Mouse (Mus musculus) kidney, adult 18-20 months (tissue): ENCODE data around the gene P4ha1.
"Not testable (repeated sequence)": the region's sequence is repeated elsewhere in the genome, so short reads cannot be mapped to it uniquely, and the experiment has no call there.

Source experiments
- DNase-seq: peaks from one replicate; pipeline ENCODE4 v3.0.0; 2021

The P4ha1 gene

DNA sequence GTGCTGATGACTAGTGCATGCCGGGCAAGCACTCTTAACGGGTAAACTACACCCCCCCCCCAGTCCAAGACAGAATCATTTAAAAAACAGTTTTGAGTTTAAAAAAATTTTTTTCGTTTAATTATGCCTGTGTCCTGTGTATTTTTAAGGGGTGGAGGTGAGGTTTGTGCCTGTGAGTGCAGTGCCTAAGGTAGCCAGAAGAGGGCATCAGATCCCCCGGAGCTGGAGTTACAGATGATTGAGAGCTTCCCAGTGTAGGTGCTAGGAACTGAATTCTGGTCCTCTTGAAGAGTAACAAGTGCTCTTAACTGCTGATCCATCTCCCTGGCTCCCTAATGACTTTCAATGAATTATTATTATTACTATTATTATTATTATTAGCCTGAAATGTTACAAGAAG lies 55.6 kb downstream of the P4ha1 start:
- no peak for DNase-seq

DNA sequence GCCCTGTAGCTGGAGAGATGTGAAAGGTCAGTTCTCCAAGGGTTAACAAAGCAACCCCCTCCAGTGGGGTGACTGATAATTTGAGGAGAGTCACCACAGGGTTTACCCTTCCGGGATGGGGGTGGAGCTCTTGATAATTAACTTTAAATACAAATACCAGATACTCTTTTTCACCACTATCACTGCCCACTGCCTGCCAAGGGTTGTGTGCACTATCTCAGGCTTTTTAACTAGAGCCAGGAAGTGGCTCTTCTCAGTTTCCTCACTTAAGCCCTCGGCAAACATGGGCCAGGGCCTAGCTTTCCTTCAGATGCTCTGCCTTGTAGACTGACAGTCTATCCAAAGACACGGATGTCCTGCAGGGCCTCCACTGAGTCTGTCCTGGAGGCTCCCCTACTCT lies 56.8 kb downstream of the P4ha1 start:
- no peak for DNase-seq

DNA sequence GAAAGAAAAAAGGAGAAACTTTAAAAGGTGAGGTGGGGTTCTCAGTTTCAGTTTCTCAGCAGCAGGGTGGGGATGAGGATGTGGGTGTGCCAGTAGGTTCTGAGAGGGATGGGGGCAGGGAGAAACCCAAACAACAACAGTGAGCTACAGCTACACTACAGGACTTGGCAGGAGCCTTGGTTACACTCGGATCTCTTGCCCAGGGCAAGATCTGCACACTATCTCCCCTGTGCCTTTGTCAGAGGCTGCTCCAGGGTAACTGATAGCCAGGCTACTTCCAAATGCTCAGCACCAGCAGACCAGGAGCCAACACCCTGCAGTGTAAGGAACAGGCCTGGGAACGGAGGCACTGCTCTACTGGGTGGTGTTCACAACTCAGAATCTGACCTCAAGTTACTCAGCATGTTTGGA lies 57.3 kb downstream of the P4ha1 start:
- no peak for DNase-seq

DNA sequence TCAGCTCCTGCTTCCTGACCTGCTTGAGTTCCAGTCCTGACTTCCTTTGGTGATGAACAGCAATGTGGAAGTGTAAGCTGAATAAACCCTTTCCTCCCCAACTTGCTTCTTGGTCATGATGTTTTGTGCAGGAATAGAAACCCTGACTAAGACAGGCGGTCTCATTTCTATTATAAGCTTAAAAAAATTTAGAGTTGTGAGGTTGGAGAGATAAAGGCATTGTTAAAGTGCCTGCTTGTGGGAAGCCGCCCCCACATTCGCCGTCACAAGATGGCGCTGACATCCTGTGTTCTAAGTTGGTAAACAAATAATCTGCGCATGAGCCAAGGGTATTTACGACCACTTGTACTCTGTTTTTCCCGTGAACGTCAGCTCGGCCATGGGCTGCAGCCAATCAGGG lies 58.5 kb downstream of the P4ha1 start:
- DNase-seq = not testable (repeated sequence)

DNA sequence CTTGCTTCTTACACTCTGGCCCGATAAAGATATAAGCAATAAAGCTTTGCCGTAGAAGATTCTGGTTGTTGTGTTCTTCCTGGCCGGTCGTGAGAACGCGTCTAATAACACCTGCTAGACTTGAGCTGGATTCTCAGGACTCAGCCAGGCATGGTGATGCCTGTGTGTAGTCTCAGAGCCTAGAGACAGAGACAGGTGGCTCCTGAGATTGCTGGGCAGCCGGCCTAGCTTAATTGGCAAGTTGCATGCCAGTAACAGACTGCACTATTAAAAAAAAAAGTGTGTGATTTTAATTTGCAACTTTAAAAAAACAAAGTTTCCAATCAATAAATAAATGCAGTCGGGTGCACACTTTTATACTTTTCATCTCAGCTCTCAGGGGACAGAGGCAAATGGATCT lies 63.9 kb downstream of the P4ha1 start:
- no peak for DNase-seq

DNA sequence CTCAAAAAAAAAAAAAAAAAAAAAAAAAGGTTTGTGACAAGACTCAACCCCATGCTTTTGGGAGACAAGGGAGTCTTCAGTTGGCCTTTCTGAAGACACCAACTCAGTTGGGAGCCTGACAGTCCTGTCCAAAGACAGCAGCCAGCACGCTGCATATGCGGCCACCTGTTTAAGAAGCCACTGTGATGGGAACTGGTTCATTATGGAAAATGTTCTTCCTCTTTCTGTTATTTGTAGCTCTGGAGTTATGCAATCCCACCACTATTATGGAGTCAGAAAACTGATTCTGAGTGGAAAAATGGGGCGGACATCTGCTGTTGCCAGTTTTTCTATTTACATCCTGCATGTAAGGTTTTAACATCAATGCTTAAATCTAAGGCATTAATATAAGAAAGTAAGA lies 66.6 kb downstream of the P4ha1 start:
- no peak for DNase-seq

DNA sequence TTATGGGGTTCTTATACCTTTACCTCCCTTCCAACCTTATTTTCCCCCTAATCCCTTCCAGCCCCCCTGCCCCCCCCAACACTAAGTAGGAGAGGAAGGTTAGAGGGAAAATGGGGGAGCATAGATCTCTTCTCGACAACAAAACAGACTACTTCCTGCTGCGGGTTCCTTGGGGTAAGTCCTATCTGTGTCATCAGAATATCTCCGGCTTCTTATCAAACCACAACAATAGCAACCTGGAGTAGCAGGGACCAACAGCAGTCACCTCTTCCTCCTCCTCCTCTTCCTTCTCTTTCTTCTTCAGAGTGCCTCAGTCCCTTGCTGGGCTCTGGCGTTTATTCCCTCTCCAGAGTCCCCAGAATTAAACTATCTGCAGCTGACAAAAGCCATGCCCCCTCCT lies 68.8 kb downstream of the P4ha1 start:
- DNase-seq = no peak

DNA sequence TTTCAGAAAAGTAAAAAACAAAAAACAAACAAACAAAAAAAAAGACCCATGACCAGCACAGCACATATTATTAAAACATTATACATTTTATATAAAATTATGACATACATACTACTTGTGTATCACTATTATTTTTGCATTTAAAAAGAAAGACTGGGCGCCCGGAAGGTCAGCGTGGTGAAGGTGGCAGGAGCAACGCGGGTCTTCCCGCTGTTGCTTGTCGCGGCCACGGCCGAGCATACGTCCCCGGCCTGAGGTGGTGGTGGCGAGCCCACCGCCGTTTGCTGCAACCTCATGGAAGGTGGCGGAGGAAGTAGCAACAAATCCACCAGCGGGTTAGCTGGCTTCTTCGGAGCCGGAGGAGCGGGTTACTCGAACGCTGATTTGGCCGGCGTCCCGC lies 72.4 kb downstream of the P4ha1 start, which contains the start of gene Gm10273:
Gm10273 (plus strand) TSS at position 172 of the 400 bp plus-strand sequence.
- not testable (repeated sequence) for DNase-seq

DNA sequence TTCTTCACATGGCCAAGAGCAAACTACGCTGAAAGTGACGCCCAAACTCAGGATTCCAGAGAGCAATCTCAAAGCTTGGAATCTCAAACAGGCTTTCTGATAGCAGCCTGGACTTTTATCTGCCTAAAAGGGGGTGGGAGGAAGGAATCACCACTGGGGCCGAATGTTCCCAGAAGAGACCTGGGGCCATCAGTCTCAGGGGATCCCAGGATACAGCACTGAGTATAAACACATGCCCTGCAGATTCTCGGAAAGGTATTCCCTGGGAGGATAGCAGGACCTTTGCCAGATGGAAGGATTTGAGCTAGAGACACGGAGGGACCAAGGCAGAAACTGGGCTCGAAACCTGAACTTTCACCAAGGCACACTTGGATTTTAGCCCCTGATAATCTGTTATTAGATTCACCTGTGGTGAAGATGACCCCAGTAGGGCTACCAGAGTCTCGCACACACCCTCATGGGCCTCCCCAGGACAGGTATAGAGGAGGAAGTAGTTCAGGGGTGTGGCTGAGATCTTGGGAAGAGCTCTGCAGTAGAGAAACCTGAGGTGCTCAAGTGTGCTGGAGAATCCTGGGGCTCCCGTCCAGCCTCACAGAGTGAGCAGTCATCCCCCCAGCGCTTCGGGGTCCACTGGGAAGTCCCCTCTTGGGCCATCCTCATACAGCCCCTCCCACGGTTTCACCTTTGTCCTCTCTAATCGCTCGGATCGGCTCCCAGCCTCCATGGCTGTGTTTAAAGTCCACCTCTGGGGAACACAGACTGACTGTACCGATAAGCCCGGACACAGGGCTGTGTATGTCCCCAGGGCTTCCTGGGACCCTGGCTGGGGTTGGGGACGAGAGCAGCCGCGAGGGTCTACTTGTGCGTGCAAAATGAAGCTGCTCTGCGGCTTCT lies 80.0 kb downstream of the P4ha1 start, which contains the start of gene Pla2g12b:
Pla2g12b (plus strand) TSS at position 762 of the 894 bp plus-strand sequence.
- no peak for DNase-seq

DNA sequence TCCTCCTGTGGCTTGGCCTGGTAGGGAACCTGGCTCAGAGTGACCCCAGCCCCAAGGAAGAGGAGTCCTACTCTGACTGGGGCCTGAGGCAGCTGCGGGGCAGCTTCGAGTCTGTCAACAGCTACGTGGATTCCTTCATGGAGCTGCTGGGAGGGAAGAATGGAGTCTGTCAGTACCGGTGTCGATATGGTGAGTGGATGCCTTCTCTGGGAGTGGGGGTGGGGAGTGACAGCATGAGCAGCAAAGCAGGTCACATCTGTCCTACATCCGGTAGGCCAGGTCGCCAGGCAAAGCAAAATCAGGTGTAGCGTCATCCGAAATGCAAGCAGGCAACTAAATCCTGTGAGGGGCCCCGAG lies 80.7 kb downstream of the P4ha1 start:
- no peak for DNase-seq

DNA sequence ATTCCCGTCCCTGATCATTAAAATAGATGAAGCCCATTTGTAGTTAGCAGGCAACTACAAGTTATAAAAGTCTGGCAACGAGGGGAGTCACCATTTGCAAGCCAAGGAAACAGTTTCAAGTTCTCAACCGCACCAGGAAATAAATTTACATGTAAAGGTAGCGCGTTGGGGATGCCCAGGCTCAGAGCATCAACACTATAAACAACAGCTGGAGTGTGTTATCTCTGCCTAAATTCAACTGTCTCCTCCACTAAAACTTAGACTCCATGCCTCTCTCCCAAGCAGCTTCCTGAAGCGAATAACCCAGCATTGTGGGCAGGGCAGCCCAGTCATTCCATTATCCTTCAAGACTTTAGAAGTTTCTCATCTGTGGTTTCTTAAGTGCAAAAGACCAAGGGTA lies 85.4 kb downstream of the P4ha1 start:
- DNase-seq = no peak

DNA sequence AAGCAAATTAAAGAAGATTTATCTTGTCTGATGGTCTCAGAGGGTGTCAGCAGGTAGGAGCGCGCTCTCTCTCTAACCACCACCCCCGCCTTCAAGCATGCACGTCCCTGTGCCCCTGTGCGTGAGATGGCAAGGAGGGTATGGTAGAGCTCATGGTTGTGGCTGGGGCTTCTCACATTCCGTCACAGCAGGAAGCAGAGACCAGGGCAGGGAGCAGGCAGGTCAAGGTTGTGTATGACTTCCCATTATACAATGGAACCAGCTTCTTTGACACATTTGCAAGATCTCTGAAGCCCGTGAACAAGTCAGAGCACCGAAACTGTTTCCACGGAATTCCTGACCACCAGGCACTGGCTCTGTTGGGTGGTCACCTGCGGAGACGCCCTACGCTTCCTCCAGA lies 87.2 kb downstream of the P4ha1 start:
- no peak for DNase-seq

DNA sequence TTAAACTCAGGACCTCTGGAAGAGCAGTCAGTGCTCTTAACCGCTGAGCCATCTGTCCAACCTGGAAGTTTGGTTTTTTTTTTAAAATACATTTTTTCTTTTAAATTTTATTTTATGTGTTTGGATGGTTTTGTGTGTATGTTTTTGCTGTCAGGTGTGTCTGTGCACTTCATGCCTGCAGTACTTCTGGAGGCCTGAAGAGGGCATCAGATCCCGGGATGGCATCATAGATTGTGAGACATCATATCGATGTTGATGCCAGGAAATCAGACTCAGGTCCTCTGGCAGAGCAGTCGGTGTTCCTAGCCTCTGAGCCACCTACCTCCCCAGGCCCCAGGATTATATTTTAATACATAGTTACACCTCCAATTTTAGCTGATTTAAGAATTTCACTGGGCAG lies 90.6 kb downstream of the P4ha1 start:
- DNase-seq = no peak

DNA sequence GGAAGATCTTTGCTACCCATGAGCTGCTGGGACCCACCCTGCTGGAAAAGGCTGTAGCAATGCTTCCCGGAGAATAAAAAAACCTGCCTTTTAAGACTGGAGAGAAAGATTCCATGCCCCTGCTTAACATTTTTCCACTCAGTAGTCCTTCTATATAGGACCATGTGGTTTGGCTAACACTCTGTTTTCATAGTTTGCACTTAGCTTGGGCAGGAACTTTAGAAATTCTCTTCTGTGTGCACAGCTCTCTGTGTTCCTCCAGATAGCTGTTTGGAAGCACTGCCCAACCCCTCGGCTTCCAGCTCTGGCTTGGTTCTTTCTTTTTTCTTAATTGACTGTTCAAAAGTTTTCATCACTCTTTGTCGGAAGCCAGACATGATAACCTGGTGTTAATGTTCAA lies 93.5 kb downstream of the P4ha1 start:
- no peak for DNase-seq

DNA sequence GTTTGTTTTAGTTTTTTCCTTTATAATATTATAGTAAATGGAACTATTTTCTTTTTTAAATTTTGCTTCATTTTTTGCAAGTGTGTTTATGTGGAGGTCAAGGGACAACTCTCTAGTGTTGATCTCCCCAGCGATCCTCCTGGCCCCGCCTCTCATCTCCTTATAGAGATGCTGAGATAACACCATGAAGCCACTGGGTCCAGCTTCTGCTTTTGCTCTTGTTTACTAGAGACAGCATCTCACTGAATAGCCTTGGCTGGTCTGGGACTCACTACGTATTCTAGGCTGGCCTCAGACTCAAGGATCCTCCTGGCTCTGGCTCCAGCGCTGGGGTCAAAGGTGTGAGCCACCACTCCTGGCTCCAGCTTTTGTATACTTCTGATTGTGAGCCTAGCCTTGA lies 96.4 kb downstream of the P4ha1 start:
- DNase-seq = no peak
